Mouse (Mus musculus) induced T-regulatory cell, adult 2 months (primary cell): Measurements from ENCODE around the gene Sept9.

Experiments used
- DNase-seq: peaks from one replicate; pipeline ENCODE4 v3.0.0-alpha.2; 2012; ENCODE audit warnings: low read depth

Gene Sept9

GRCm38 (mm10) chr11:117199282-117200175 is at the start of gene Sept9:
Gene Sept9 (plus strand): TSS chr11:117199661.
- DNase-seq: peak; percentile 43

GRCm38 (mm10) chr11:117150467-117150966 is 48.9 kb upstream of the Sept9 start:
- no peak for DNase-seq

- DNase-seq: no peak
These were observed 48.0 kb upstream of the Sept9 start for GRCm38 (mm10) chr11:117151461-117151860.

GRCm38 (mm10) chr11:117152541-117152940 is 46.9 kb upstream of the Sept9 start:
- no peak for DNase-seq

- DNase-seq: no peak
These were observed 45.9 kb upstream of the Sept9 start for GRCm38 (mm10) chr11:117153553-117153952.

GRCm38 (mm10) chr11:117154088-117154815 is 45.2 kb upstream of the Sept9 start:
- DNase-seq: no peak

GRCm38 (mm10) chr11:117156725-117157124 is 42.7 kb upstream of the Sept9 start:
- DNase-seq: no peak

- DNase-seq: no peak
These were observed 41.1 kb upstream of the Sept9 start for GRCm38 (mm10) chr11:117158343-117158742.

- DNase-seq: no peak
These were observed 40.1 kb upstream of the Sept9 start for GRCm38 (mm10) chr11:117159257-117159945.

GRCm38 (mm10) chr11:117159946-117160307 is 39.5 kb upstream of the Sept9 start:
- no peak for DNase-seq

- DNase-seq: no peak
These were observed 38.7 kb upstream of the Sept9 start for GRCm38 (mm10) chr11:117160791-117161190.

- no peak for DNase-seq
These were observed 37.9 kb upstream of the Sept9 start for GRCm38 (mm10) chr11:117161574-117161973.

GRCm38 (mm10) chr11:117163098-117163497 is 36.4 kb upstream of the Sept9 start:
- no peak for DNase-seq

GRCm38 (mm10) chr11:117163771-117164170 is 35.7 kb upstream of the Sept9 start:
- DNase-seq: no peak

- no peak for DNase-seq
These were observed 31.0 kb upstream of the Sept9 start for GRCm38 (mm10) chr11:117168278-117169087.

- DNase-seq: no peak
These were observed 30.3 kb upstream of the Sept9 start for GRCm38 (mm10) chr11:117169088-117169635.

GRCm38 (mm10) chr11:117169801-117170565 is 29.5 kb upstream of the Sept9 start:
- DNase-seq: no peak

GRCm38 (mm10) chr11:117174098-117174892 is 25.2 kb upstream of the Sept9 start:
- no peak for DNase-seq

- DNase-seq: peak; percentile 81
These were observed 24.5 kb upstream of the Sept9 start for GRCm38 (mm10) chr11:117174924-117175323.

GRCm38 (mm10) chr11:117175472-117175871 is 24.0 kb upstream of the Sept9 start:
- DNase-seq: no peak
